Mouse (Mus musculus): ENCODE results near the gene Schip1.

The Schip1 gene

GRCm38 (mm10) chr3:68378799-68379198, 314.2 kb downstream of the Schip1 start:
- DNase-seq (ENCODE audit: extremely low read depth, low read depth, low spot score), result no peak

GRCm38 (mm10) chr3:68379242-68379641, 314.6 kb downstream of the Schip1 start:
- DNase-seq (ENCODE audit: extremely low read depth, low read depth, low spot score), result no peak

- no peak for DNase-seq (ENCODE audit: extremely low read depth, low read depth, low spot score)
These were observed 319.1 kb downstream of the Schip1 start for GRCm38 (mm10) chr3:68383672-68384071.

- DNase-seq (ENCODE audit: extremely low read depth, low read depth, low spot score), result no peak
These were observed 320.9 kb downstream of the Schip1 start for GRCm38 (mm10) chr3:68385544-68385943.

GRCm38 (mm10) chr3:68388023-68388422, 323.4 kb downstream of the Schip1 start:
- DNase-seq (ENCODE audit: extremely low read depth, low read depth, low spot score), result no peak

- DNase-seq (ENCODE audit: extremely low read depth, low read depth, low spot score), result no peak
These were observed 329.0 kb downstream of the Schip1 start for GRCm38 (mm10) chr3:68393578-68393977.

GRCm38 (mm10) chr3:68398691-68399090, 334.1 kb downstream of the Schip1 start:
- no peak for DNase-seq (ENCODE audit: extremely low read depth, low read depth, low spot score)

GRCm38 (mm10) chr3:68400121-68400520, 335.5 kb downstream of the Schip1 start:
- DNase-seq (ENCODE audit: extremely low read depth, low read depth, low spot score), result no peak

- DNase-seq (ENCODE audit: extremely low read depth, low read depth, low spot score), result no peak
These were observed 338.7 kb downstream of the Schip1 start for GRCm38 (mm10) chr3:68403343-68403742.

GRCm38 (mm10) chr3:68403783-68404217, 339.2 kb downstream of the Schip1 start:
- no peak for DNase-seq (ENCODE audit: extremely low read depth, low read depth, low spot score)

GRCm38 (mm10) chr3:68405724-68406123, 341.1 kb downstream of the Schip1 start:
- no peak for DNase-seq (ENCODE audit: extremely low read depth, low read depth, low spot score)

GRCm38 (mm10) chr3:68412262-68412661, 347.7 kb downstream of the Schip1 start:
- no peak for DNase-seq (ENCODE audit: extremely low read depth, low read depth, low spot score)

GRCm38 (mm10) chr3:68419792-68420191, 355.2 kb downstream of the Schip1 start:
- no peak for DNase-seq (ENCODE audit: extremely low read depth, low read depth, low spot score)

GRCm38 (mm10) chr3:68420927-68421326, 356.3 kb downstream of the Schip1 start:
- DNase-seq (ENCODE audit: extremely low read depth, low read depth, low spot score), result no peak

GRCm38 (mm10) chr3:68421849-68422248, 357.2 kb downstream of the Schip1 start:
- no peak for DNase-seq (ENCODE audit: extremely low read depth, low read depth, low spot score)

GRCm38 (mm10) chr3:68428081-68428480, 363.5 kb downstream of the Schip1 start:
- DNase-seq (ENCODE audit: extremely low read depth, low read depth, low spot score), result no peak

GRCm38 (mm10) chr3:68434435-68434834, 369.8 kb downstream of the Schip1 start:
- DNase-seq (ENCODE audit: extremely low read depth, low read depth, low spot score), result no peak

- no peak for DNase-seq (ENCODE audit: extremely low read depth, low read depth, low spot score)
These were observed 370.3 kb downstream of the Schip1 start for GRCm38 (mm10) chr3:68434897-68435296.

- DNase-seq (ENCODE audit: extremely low read depth, low read depth, low spot score), result no peak
These were observed 383.9 kb downstream of the Schip1 start for GRCm38 (mm10) chr3:68448480-68448879.

- DNase-seq (ENCODE audit: extremely low read depth, low read depth, low spot score), result no peak
These were observed 387.0 kb downstream of the Schip1 start for GRCm38 (mm10) chr3:68451634-68452033.

- no peak for DNase-seq (ENCODE audit: extremely low read depth, low read depth, low spot score)
These were observed 388.7 kb downstream of the Schip1 start for GRCm38 (mm10) chr3:68453266-68453665.

GRCm38 (mm10) chr3:68453719-68454455, 389.3 kb downstream of the Schip1 start:
- DNase-seq (ENCODE audit: extremely low read depth, low read depth, low spot score), result no peak

- no peak for DNase-seq (ENCODE audit: extremely low read depth, low read depth, low spot score)
These were observed 402.0 kb downstream of the Schip1 start for GRCm38 (mm10) chr3:68466643-68467042.
